Mouse (Mus musculus) liver, embryonic 12.5 days (tissue): Measurements from ENCODE around the gene Rpl11. TPM values are rescaled to one million over a fixed set of nuclear protein-coding genes. Genes with fewer than 3 reads are reported as not detected.
A peak's percentile ranks its signal among the peaks of the same experiment; 100 is the strongest.
"Not testable (repeated sequence)": the region's sequence is repeated elsewhere in the genome, so short reads cannot be mapped to it uniquely, and the experiment has no call there.

ENCODE experiments used
- ATAC-seq: fragments of 200-750 bp; cut with Nextera tagmentation; 2 replicates; pipeline ENCODE4 v1.8.0; 2017; ENCODE audit warnings: moderate number of reproducible peaks, mild to moderate bottlenecking, moderate library complexity
- H3K27ac ChIP-seq: fragments of 300-500 bp; sonication (generic); 2 replicates; pipeline ENCODE4 v1.5.1; 2016; ENCODE audit warnings: mild to moderate bottlenecking
- H3K27me3 ChIP-seq: fragments of 300-500 bp; sonication (generic); replicated peaks from 2 replicates; pipeline ENCODE4 v1.6.1; 2016; ENCODE audit warnings: mild to moderate bottlenecking, moderate library complexity
- H3K36me3 ChIP-seq: fragments of 300-500 bp; sonication (generic); 2 replicates; pipeline ENCODE4 v1.6.1; 2016; ENCODE audit warnings: mild to moderate bottlenecking, moderate library complexity
- H3K4me1 ChIP-seq: fragments of 300-500 bp; sonication (generic); 2 replicates; pipeline ENCODE4 v1.6.1; 2016
- H3K4me2 ChIP-seq: fragments of 300-500 bp; sonication (generic); 2 replicates; pipeline ENCODE4 v1.6.1; 2016; ENCODE audit warnings: mild to moderate bottlenecking, moderate library complexity
- H3K4me3 ChIP-seq: fragments of 300-500 bp; sonication (generic); 2 replicates; pipeline ENCODE4 v1.5.1; 2016; ENCODE audit warnings: mild to moderate bottlenecking, moderate library complexity
- H3K9ac ChIP-seq: fragments of 300-500 bp; sonication (generic); 2 replicates; pipeline ENCODE4 v1.6.1; 2016; ENCODE audit warnings: mild to moderate bottlenecking, moderate library complexity
- H3K9me3 ChIP-seq: fragments of 300-500 bp; sonication (generic); replicated peaks from 2 replicates; pipeline ENCODE4 v1.6.1; 2016; ENCODE audit warnings: mild to moderate bottlenecking, moderate library complexity
- WGBS: fragments of 180-500 bp; shearing (Covaris S2); methylation state at CpG from one replicate; pipeline ENCODE4 v1.1.7; 2016; ENCODE audit not compliant: insufficient replicate concordance; 5-methylcytosine and 5-hydroxymethylcytosine counted together
- polyA plus RNA-seq: library from polyadenylated mRNA; unstranded; fragments of >200 nt; fragmentation: Nextera tagmentation; extraction: Ambion mirVana; gene quantifications from 2 replicates; pipeline ENCODE4 v1.2.1, GENCODE M21; 2016

The Rpl11 gene
- polyA plus RNA-seq, 1 experiment from 2014 or later = 362 TPM

DNA sequence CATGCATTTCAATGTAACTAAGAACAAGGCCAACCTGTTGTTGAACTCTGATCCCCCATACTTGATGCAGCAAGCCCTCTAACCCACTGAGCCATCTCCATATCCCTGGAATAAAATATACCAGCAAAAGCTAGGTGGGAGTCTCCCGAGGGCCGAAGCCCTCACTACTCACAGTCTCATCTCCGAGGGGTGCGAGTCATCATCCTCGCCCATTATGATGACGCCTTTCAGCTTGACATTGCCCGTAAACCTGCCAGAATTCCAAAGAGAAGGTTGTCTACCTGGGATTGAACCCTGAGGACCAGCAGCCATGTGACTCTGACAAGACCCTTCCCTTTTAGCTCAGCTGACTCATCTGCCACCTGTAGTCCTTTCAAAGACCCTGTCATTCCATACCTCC, 67.5 kb downstream of the Rpl11 start:
- H3K36me3 ChIP-seq = peaks cover 51% of the 10 kb centered on the region
- peak overlapping the region; percentile 86 for H3K4me2 ChIP-seq
- peak overlapping the region; percentile 95 for H3K4me3 ChIP-seq
- no peaks in the 10 kb centered on the region for H3K27me3 ChIP-seq
- H3K9me3 ChIP-seq = no peaks in the 10 kb centered on the region
- ATAC-seq = no peak
- peaks cover 64% of the 10 kb centered on the region for H3K4me1 ChIP-seq
- H3K27ac ChIP-seq = peak overlapping the region; percentile 95
- WGBS = 75% methylated on average over 7 of the region's 7 CpGs
- H3K9ac ChIP-seq = peak overlapping the region; percentile 98

- WGBS = 40% methylated on average over 5 of the region's 5 CpGs
- Histone ChIP-seq H3K9me3 (no peaks in the 10 kb centered on the region), H3K27me3 (no peaks in the 10 kb centered on the region), H3K27ac (peak overlapping the region; percentile 95), H3K4me1 (peaks cover 61% of the 10 kb centered on the region), H3K4me2 (peak overlapping the region; percentile 86), H3K4me3 (peak overlapping the region; percentile 95), H3K36me3 (peaks cover 57% of the 10 kb centered on the region), H3K9ac (peak overlapping the region; percentile 98)
- peak; percentile 86 for ATAC-seq
Observed at GRCm38 (mm10) chr4:135985193-135985592, 68.0 kb downstream of the Rpl11 start.

GRCm38 (mm10) chr4:135984556-135984955, 68.7 kb downstream of the Rpl11 start:
- peaks cover 62% of the 10 kb centered on the region for H3K36me3 ChIP-seq
- H3K4me3 ChIP-seq = peak overlapping the region; percentile 95

DNA sequence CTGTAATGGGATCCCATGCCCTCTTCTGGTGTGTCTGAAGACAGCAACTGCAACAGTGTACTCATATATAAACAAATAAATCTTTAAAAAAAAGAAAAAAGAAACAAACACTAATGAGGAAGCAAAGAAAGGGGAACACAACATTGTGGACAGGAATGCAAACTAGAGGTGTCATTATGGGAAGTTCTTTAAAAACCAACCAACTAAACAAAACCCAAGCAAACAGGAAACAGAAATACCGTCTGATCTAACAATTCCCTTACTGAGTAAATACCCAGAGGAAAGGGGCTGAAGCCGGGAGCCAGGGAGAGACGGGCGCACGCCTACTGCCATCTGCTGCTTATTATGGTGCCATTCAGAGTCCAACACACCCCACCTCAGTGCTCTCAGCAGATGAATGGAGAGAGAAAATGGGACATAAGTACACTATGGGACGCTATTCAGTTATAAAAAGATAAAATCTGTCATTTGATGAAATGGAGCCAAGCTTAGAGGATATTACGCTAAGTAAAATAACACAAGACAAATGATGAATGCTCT, 71.6 kb downstream of the Rpl11 start:
- ATAC-seq = no peak
- H3K36me3 ChIP-seq = peaks cover 90% of the 10 kb centered on the region
- peak overlapping the region; percentile 8; the same call in 1 of the 2 replicates for H3K27ac ChIP-seq
- no peak overlapping the region for H3K4me2 ChIP-seq
- no peaks in the 10 kb centered on the region for H3K27me3 ChIP-seq
- H3K9ac ChIP-seq = no peak overlapping the region
- H3K9me3 ChIP-seq = no peaks in the 10 kb centered on the region
- WGBS = 78% methylated on average over 7 of the region's 7 CpGs
- no peak overlapping the region for H3K4me3 ChIP-seq
- H3K4me1 ChIP-seq = peaks cover 52% of the 10 kb centered on the region

More at GRCm38 (mm10) chr4:135984556-135984955, 68.7 kb downstream of the Rpl11 start:
- peak overlapping the region; percentile 86 for H3K4me2 ChIP-seq
- H3K27ac ChIP-seq = peak overlapping the region; percentile 95
- 74% methylated on average over 5 of the region's 5 CpGs for WGBS
- H3K9me3 ChIP-seq = no peaks in the 10 kb centered on the region
- H3K4me1 ChIP-seq = peaks cover 61% of the 10 kb centered on the region
- H3K9ac ChIP-seq = peak overlapping the region; percentile 65
- no peaks in the 10 kb centered on the region for H3K27me3 ChIP-seq
- no peak for ATAC-seq

DNA sequence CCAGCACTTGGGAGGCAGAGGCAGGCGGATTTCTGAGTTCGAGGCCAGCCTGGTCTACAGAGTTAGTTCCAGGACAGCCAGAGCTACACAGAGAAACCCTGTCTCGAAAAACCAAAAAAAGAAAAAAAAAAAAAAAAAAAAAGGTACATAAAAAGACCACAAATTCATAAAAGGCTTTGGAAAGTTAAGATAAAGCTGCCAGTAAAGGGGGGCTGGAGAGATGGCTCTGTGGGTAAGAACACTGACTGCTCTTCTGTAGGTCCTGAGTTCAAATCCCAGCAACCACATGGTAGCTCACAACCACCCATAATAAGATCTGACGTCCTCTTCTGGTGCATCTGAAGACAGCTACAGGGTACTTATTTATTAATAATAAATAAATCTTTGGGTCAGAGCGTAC, 73.0 kb downstream of the Rpl11 start:
- not testable (repeated sequence) for H3K27me3 ChIP-seq

More for the DNA sequence above, 73.0 kb downstream of the Rpl11 start:
- WGBS = 89% methylated on average over 5 of the region's 5 CpGs
- not testable (repeated sequence) for H3K9me3 ChIP-seq, H3K4me2 ChIP-seq, ATAC-seq, H3K27ac ChIP-seq, H3K4me3 ChIP-seq, H3K9ac ChIP-seq
- H3K4me1 ChIP-seq = peaks cover 41% of the 10 kb centered on the region
- H3K36me3 ChIP-seq = peaks cover 97% of the 10 kb centered on the region

Other genes with a start within 250 kb of the Rpl11 start
- 157 TPM in 2 replicates for gene Srsf10, start 197.7 kb downstream of the Rpl11 start, polyA plus RNA-seq
- gene Pnrc2, start 179.6 kb downstream of the Rpl11 start, polyA plus RNA-seq = 91.1 and 98.9 TPM in 2 replicates
- 3.9 and 4.3 TPM in 2 replicates for gene Cnr2, start 158.0 kb downstream of the Rpl11 start, polyA plus RNA-seq
- 22.2 and 23.8 TPM in 2 replicates for gene Fuca1, start 132.7 kb downstream of the Rpl11 start, polyA plus RNA-seq
- 67.4 and 71.1 TPM in 2 replicates for gene Hmgcl, start 107.0 kb downstream of the Rpl11 start, polyA plus RNA-seq
- gene Gale, start 89.7 kb downstream of the Rpl11 start, polyA plus RNA-seq = 36.0 and 41.2 TPM in 2 replicates
- gene Lypla2, start 80.8 kb downstream of the Rpl11 start, polyA plus RNA-seq = 59.5 and 61.7 TPM in 2 replicates
- gene Pithd1, start 66.2 kb downstream of the Rpl11 start, polyA plus RNA-seq = 115 and 121 TPM in 2 replicates
- gene Eloa, start 31.7 kb downstream of the Rpl11 start, polyA plus RNA-seq = 38.2 and 39.4 TPM in 2 replicates
- 80.9 and 88.1 TPM in 2 replicates for gene Id3, start 90.1 kb upstream of the Rpl11 start, polyA plus RNA-seq
- 63.4 and 69.1 TPM in 2 replicates for gene E2f2, start 119.0 kb upstream of the Rpl11 start, polyA plus RNA-seq
- gene Asap3, start 152.9 kb upstream of the Rpl11 start, polyA plus RNA-seq = 1.5 and 1.9 TPM in 2 replicates
- gene Tcea3, start 194.3 kb upstream of the Rpl11 start, polyA plus RNA-seq = 9.8 and 11.1 TPM in 2 replicates
- gene Zfp46, start 231.3 kb upstream of the Rpl11 start, polyA plus RNA-seq = 5.5 and 5.7 TPM in 2 replicates